Mouse (Mus musculus): ENCODE results near the gene Hamp. TPM values are rescaled to one million over a fixed set of nuclear protein-coding genes. Genes with fewer than 3 reads are reported as not detected.

The Hamp gene
- polyA plus RNA-seq, 1 experiment from 2014 or later, result not detected

GRCm38 (mm10) chr7:30971901-30972300, 28.1 kb upstream of the Hamp start:
- DNase-seq (ENCODE audit: low spot score) (no peak), ATAC-seq (ENCODE audit: low FRiP score) (no peak)
- no peaks in the 10 kb centered on the region; the same call in 1 of the 2 replicates for H3K4me1 ChIP-seq (replicated peaks; ENCODE audit: control insufficient read depth, insufficient read depth, low read length)
- no peak overlapping the region for H3K4me3 ChIP-seq (ENCODE audit: low read depth, low read length)
- peaks cover 15% of the 10 kb centered on the region for H3K27me3 ChIP-seq (ENCODE audit: control insufficient read depth, insufficient read depth, low read length)
- H3K4me2 ChIP-seq (replicated peaks; ENCODE audit: low read depth, low read length), result no peak overlapping the region
- no peaks in the 10 kb centered on the region for H3K36me3 ChIP-seq (ENCODE audit: control insufficient read depth, insufficient read depth, low read length)
- no peaks in the 10 kb centered on the region for H3K9me3 ChIP-seq (ENCODE audit: control insufficient read depth, low read length)
- H3K9ac ChIP-seq (ENCODE audit: low read depth, low read length), result no peak overlapping the region
- 95% methylated on average over 15 of the region's 15 CpGs for WGBS
- no peak overlapping the region for H3K27ac ChIP-seq (ENCODE audit: low read depth, low read length)

DNA sequence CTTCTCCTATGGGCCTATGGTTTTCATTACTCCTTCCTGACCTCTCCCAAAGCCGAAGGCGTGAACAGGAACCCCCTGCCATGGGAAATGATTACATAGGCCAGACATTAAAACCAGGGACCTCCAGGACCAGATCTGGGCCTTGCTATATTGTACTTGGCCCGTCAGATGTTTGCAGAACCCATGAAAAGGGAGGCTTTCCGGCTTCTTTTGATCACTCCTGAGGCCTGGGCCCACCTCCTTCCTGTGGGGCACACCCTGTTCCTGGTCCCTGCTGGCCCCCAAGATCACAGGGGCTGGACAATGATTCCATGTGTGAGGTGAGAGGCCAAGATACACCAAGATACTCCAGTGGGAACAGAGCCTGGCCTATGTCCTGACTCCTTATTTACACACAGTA, 25.3 kb upstream of the Hamp start:
- peaks cover 15% of the 10 kb centered on the region for H3K27me3 ChIP-seq (ENCODE audit: control insufficient read depth, insufficient read depth, low read length)
- H3K9me3 ChIP-seq (ENCODE audit: control insufficient read depth, low read length), result no peaks in the 10 kb centered on the region
- H3K36me3 ChIP-seq (ENCODE audit: control insufficient read depth, insufficient read depth, low read length), result no peaks in the 10 kb centered on the region
- no peak overlapping the region for H3K4me2 ChIP-seq (replicated peaks; ENCODE audit: low read depth, low read length)
- H3K9ac ChIP-seq (ENCODE audit: low read depth, low read length), result no peak overlapping the region
- no peak for ATAC-seq (ENCODE audit: low FRiP score)
- H3K4me1 ChIP-seq (replicated peaks; ENCODE audit: control insufficient read depth, insufficient read depth, low read length), result no peaks in the 10 kb centered on the region; the same call in 1 of the 2 replicates
- no peak overlapping the region for H3K27ac ChIP-seq (ENCODE audit: low read depth, low read length)
- no peak overlapping the region for H3K4me3 ChIP-seq (ENCODE audit: low read depth, low read length)
- no peak for DNase-seq (ENCODE audit: low spot score)
- 87% methylated on average over 4 of the region's 4 CpGs for WGBS

DNA sequence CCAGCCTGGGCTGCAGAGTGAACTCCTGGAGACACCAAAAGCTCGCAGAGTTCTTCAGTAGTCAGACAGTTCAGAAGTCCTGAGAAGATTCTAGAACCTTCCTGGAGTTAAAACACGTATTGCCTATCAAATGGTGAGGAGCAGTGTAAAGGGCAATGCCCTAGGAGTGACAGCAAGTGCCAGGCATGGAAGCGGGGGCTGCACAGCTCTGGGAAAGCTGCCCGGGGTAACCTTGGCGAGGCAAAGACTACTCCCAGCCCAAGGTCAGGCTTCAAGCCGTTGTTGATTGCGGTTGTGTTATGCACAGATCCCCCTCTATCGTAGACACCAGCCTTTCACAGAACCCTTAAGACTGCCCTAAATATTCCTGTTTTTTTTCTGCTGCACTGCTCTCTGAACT, 24.8 kb upstream of the Hamp start:
- WGBS, result 89% methylated on average over 8 of the region's 8 CpGs
- no peak overlapping the region for H3K4me3 ChIP-seq (ENCODE audit: low read depth, low read length)
- peaks cover 15% of the 10 kb centered on the region for H3K27me3 ChIP-seq (ENCODE audit: control insufficient read depth, insufficient read depth, low read length)
- H3K9ac ChIP-seq (ENCODE audit: low read depth, low read length), result no peak overlapping the region
- no peak overlapping the region for H3K27ac ChIP-seq (ENCODE audit: low read depth, low read length)
- no peaks in the 10 kb centered on the region; the same call in 1 of the 2 replicates for H3K4me1 ChIP-seq (replicated peaks; ENCODE audit: control insufficient read depth, insufficient read depth, low read length)
- no peaks in the 10 kb centered on the region for H3K9me3 ChIP-seq (ENCODE audit: control insufficient read depth, low read length)
- no peaks in the 10 kb centered on the region for H3K36me3 ChIP-seq (ENCODE audit: control insufficient read depth, insufficient read depth, low read length)
- H3K4me2 ChIP-seq (replicated peaks; ENCODE audit: low read depth, low read length), result no peak overlapping the region
- ATAC-seq (ENCODE audit: low FRiP score), result no peak
- no peak for DNase-seq (ENCODE audit: low spot score)

DNA sequence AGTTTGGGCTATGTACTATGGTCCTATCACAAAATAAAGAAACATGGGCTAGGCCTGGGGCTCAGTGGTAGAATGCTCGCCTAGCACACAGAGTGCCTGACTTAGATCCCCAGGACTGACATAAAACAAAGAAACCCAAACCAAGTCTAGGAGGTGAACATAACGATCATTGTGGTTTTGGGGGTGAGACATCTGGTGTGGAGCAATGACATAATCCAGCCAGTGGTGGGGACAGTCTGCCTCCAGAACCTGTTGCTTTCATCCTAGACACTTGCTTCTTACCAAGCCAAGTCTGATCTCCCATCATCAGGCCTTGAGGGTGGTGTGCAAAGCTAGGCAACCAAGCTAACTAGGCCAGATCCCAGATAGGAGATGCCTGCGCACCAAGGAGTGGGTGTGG, 22.8 kb upstream of the Hamp start:
- DNase-seq (ENCODE audit: low spot score) (no peak), ATAC-seq (ENCODE audit: low FRiP score) (no peak)
- Histone ChIP-seq H3K9me3 (ENCODE audit: control insufficient read depth, low read length) (no peaks in the 10 kb centered on the region), H3K27me3 (ENCODE audit: control insufficient read depth, insufficient read depth, low read length) (no peaks in the 10 kb centered on the region), H3K36me3 (ENCODE audit: control insufficient read depth, insufficient read depth, low read length) (no peaks in the 10 kb centered on the region), H3K4me2 (replicated peaks; ENCODE audit: low read depth, low read length) (no peak overlapping the region), H3K4me3 (ENCODE audit: low read depth, low read length) (no peak overlapping the region), H3K4me1 (replicated peaks; ENCODE audit: control insufficient read depth, insufficient read depth, low read length) (no peaks in the 10 kb centered on the region), H3K27ac (ENCODE audit: low read depth, low read length) (no peak overlapping the region), H3K9ac (ENCODE audit: low read depth, low read length) (no peak overlapping the region)
- 84% methylated on average over 3 of the region's 3 CpGs for WGBS

GRCm38 (mm10) chr7:30965677-30966076, 21.8 kb upstream of the Hamp start:
- Histone ChIP-seq H3K9ac (ENCODE audit: low read depth, low read length) (no peak overlapping the region), H3K36me3 (ENCODE audit: control insufficient read depth, insufficient read depth, low read length) (no peaks in the 10 kb centered on the region), H3K4me3 (ENCODE audit: low read depth, low read length) (no peak overlapping the region), H3K4me2 (replicated peaks; ENCODE audit: low read depth, low read length) (no peak overlapping the region), H3K27me3 (ENCODE audit: control insufficient read depth, insufficient read depth, low read length) (no peaks in the 10 kb centered on the region), H3K27ac (ENCODE audit: low read depth, low read length) (no peak overlapping the region), H3K9me3 (ENCODE audit: control insufficient read depth, low read length) (no peaks in the 10 kb centered on the region), H3K4me1 (replicated peaks; ENCODE audit: control insufficient read depth, insufficient read depth, low read length) (no peaks in the 10 kb centered on the region)
- DNase-seq (ENCODE audit: low spot score) (no peak), ATAC-seq (ENCODE audit: low FRiP score) (no peak)
- WGBS, result 65% methylated on average over 14 of the region's 14 CpGs

- H3K4me1 ChIP-seq (replicated peaks; ENCODE audit: control insufficient read depth, insufficient read depth, low read length), result no peaks in the 10 kb centered on the region
- no peaks in the 10 kb centered on the region for H3K27me3 ChIP-seq (ENCODE audit: control insufficient read depth, insufficient read depth, low read length)
- H3K36me3 ChIP-seq (ENCODE audit: control insufficient read depth, insufficient read depth, low read length), result no peaks in the 10 kb centered on the region
- no peak overlapping the region for H3K9ac ChIP-seq (ENCODE audit: low read depth, low read length)
- H3K4me3 ChIP-seq (ENCODE audit: low read depth, low read length), result no peak overlapping the region
- no peak overlapping the region for H3K4me2 ChIP-seq (replicated peaks; ENCODE audit: low read depth, low read length)
- DNase-seq (ENCODE audit: low spot score) (no peak), ATAC-seq (ENCODE audit: low FRiP score) (no peak)
- H3K9me3 ChIP-seq (ENCODE audit: control insufficient read depth, low read length), result no peaks in the 10 kb centered on the region
- H3K27ac ChIP-seq (ENCODE audit: low read depth, low read length), result no peak overlapping the region
- WGBS, result 91% methylated on average over 7 of the region's 7 CpGs
Measured at GRCm38 (mm10) chr7:30964366-30964765, 20.5 kb upstream of the Hamp start.

DNA sequence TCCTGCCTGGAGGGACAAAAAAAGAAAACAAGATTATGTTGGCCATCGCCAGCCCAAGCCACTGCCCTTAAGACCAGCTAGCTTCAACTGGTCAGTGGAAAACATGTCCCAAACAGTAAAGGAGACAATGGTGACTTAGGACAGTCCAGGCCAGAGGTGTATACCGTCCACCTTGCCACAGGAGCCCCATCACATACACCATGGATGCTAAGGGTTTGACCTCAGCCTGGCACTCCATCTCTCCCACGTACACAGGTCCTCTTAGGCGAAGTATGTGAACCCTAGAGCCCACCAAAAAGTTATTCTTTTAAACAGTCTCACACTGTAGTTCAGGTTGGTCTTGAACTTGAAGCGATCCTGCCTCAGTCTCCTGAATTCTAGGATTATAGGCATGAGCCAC, 19.0 kb upstream of the Hamp start:
- no peak for DNase-seq (ENCODE audit: low spot score)
- Histone ChIP-seq H3K9ac (ENCODE audit: low read depth, low read length) (no peak overlapping the region), H3K4me2 (replicated peaks; ENCODE audit: low read depth, low read length) (no peak overlapping the region), H3K9me3 (ENCODE audit: control insufficient read depth, low read length) (no peaks in the 10 kb centered on the region), H3K27me3 (ENCODE audit: control insufficient read depth, insufficient read depth, low read length) (no peaks in the 10 kb centered on the region), H3K4me3 (ENCODE audit: low read depth, low read length) (no peak overlapping the region), H3K27ac (ENCODE audit: low read depth, low read length) (no peak overlapping the region), H3K36me3 (ENCODE audit: control insufficient read depth, insufficient read depth, low read length) (no peaks in the 10 kb centered on the region), H3K4me1 (replicated peaks; ENCODE audit: control insufficient read depth, insufficient read depth, low read length) (no peaks in the 10 kb centered on the region)
- WGBS, result 90% methylated on average over 5 of the region's 5 CpGs
- no peak for ATAC-seq (ENCODE audit: low FRiP score)

- Histone ChIP-seq H3K9me3 (ENCODE audit: control insufficient read depth, low read length) (no peaks in the 10 kb centered on the region), H3K9ac (ENCODE audit: low read depth, low read length) (no peak overlapping the region), H3K4me2 (replicated peaks; ENCODE audit: low read depth, low read length) (no peak overlapping the region), H3K27me3 (ENCODE audit: control insufficient read depth, insufficient read depth, low read length) (no peaks in the 10 kb centered on the region), H3K27ac (ENCODE audit: low read depth, low read length) (no peak overlapping the region), H3K36me3 (ENCODE audit: control insufficient read depth, insufficient read depth, low read length) (no peaks in the 10 kb centered on the region), H3K4me3 (ENCODE audit: low read depth, low read length) (no peak overlapping the region), H3K4me1 (replicated peaks; ENCODE audit: control insufficient read depth, insufficient read depth, low read length) (no peaks in the 10 kb centered on the region; the same call in 1 of the 2 replicates)
- 88% methylated on average over 6 of the region's 6 CpGs for WGBS
- no peak for DNase-seq (ENCODE audit: low spot score)
- no peak for ATAC-seq (ENCODE audit: low FRiP score)
Measured at GRCm38 (mm10) chr7:30959786-30960349, 16.0 kb upstream of the Hamp start.

- no peak overlapping the region for H3K4me2 ChIP-seq (replicated peaks; ENCODE audit: low read depth, low read length)
Measured at GRCm38 (mm10) chr7:30958866-30959487, 15.1 kb upstream of the Hamp start.

More at GRCm38 (mm10) chr7:30958866-30959487, 15.1 kb upstream of the Hamp start:
- Histone ChIP-seq H3K27me3 (ENCODE audit: control insufficient read depth, insufficient read depth, low read length) (no peaks in the 10 kb centered on the region), H3K36me3 (ENCODE audit: control insufficient read depth, insufficient read depth, low read length) (0 out of 2 replicates have a peak, but pooled peaks cover 3% of the 10 kb centered on the region), H3K4me1 (replicated peaks; ENCODE audit: control insufficient read depth, insufficient read depth, low read length) (no peaks in the 10 kb centered on the region; the same call in 1 of the 2 replicates), H3K9me3 (ENCODE audit: control insufficient read depth, low read length) (no peaks in the 10 kb centered on the region), H3K9ac (ENCODE audit: low read depth, low read length) (no peak overlapping the region), H3K27ac (ENCODE audit: low read depth, low read length) (no peak overlapping the region), H3K4me3 (ENCODE audit: low read depth, low read length) (no peak overlapping the region)
- no peak for DNase-seq (ENCODE audit: low spot score)
- WGBS, result 98% methylated on average over 9 of the region's 9 CpGs
- no peak for ATAC-seq (ENCODE audit: low FRiP score)
